Mouse (Mus musculus) stomach, embryonic 15.5 days (tissue): ENCODE data around the gene Lyst. TPM values are rescaled to one million over a fixed set of nuclear protein-coding genes. Genes with fewer than 3 reads are reported as not detected.

ENCODE experiments used
- ATAC-seq: fragments of 200-750 bp; cut with Nextera tagmentation; 2 replicates; pipeline ENCODE4 v1.8.0; 2017; ENCODE audit warnings: low read depth, moderate number of reproducible peaks, moderate TSS enrichment; ENCODE audit not compliant: insufficient read depth, low FRiP score
- H3K27ac ChIP-seq: fragments of 300-500 bp; sonication (generic); 2 replicates; pipeline ENCODE4 v1.5.1; 2015; ENCODE audit warnings: mild to moderate bottlenecking, inconsistent platforms
- H3K27me3 ChIP-seq: fragments of 300-500 bp; sonication (generic); replicated peaks from 2 replicates; pipeline ENCODE4 v1.6.1; 2015; ENCODE audit warnings: inconsistent platforms
- H3K36me3 ChIP-seq: fragments of 300-500 bp; sonication (generic); 2 replicates; pipeline ENCODE4 v1.6.1; 2015; ENCODE audit warnings: inconsistent platforms
- H3K4me1 ChIP-seq: fragments of 300-500 bp; sonication (generic); 2 replicates; pipeline ENCODE4 v1.6.1; 2015; ENCODE audit warnings: inconsistent platforms
- H3K4me2 ChIP-seq: fragments of 300-500 bp; sonication (generic); 2 replicates; pipeline ENCODE4 v1.6.1; 2015; ENCODE audit warnings: mild to moderate bottlenecking, inconsistent platforms
- H3K4me3 ChIP-seq: fragments of 300-500 bp; sonication (generic); replicated peaks from 2 replicates; pipeline ENCODE4 v1.5.1; 2015; ENCODE audit warnings: inconsistent platforms
- H3K9ac ChIP-seq: fragments of 300-500 bp; sonication (generic); 2 replicates; pipeline ENCODE4 v1.6.1; 2015; ENCODE audit warnings: inconsistent platforms
- H3K9me3 ChIP-seq: fragments of 300-500 bp; sonication (generic); 2 replicates; pipeline ENCODE4 v1.6.1; 2016; ENCODE audit warnings: inconsistent platforms
- WGBS: fragments of 180-500 bp; shearing (Covaris S2); methylation state at CpG from one replicate; pipeline ENCODE4 v1.1.7; 2015; 5-methylcytosine and 5-hydroxymethylcytosine counted together
- polyA plus RNA-seq: library from polyadenylated mRNA; unstranded; fragments of >200 nt; fragmentation: Nextera tagmentation; extraction: Ambion mirVana; gene quantifications from 2 replicates; pipeline ENCODE4 v1.2.1, GENCODE M21; 2015

The Lyst gene
- polyA plus RNA-seq, 1 experiment from 2014 or later = 6.6 TPM

DNA sequence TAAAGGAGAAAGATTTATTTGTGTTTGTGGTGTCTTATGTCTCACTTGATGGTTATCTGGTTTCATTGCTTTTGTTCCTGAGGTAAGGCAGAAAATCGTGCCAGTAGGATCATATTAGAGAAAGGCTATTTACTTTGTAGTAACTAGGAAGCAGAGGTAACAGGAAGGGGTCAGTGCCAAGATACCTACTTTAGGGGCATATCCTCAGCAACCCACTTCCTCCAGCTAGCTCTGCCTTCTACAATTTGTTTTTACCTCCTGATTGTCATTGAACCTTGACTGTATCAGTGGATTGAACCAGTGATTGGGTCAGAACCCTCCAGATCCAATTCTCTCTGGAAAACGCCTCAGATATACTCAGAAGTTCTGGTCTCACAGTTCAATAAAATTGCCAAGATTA lies 19.5 kb downstream of the Lyst start:
- Histone ChIP-seq H3K9me3 (no peaks in the 10 kb centered on the region), H3K4me1 (no peaks in the 10 kb centered on the region), H3K27ac (no peak overlapping the region), H3K36me3 (no peaks in the 10 kb centered on the region), H3K27me3 (no peaks in the 10 kb centered on the region), H3K4me3 (no peak overlapping the region), H3K4me2 (no peak overlapping the region), H3K9ac (no peak overlapping the region)
- WGBS = 59% methylated on average over 2 of the region's 2 CpGs
- ATAC-seq = no peak

- WGBS = 78% methylated on average over 1 of the region's 1 CpGs
- ATAC-seq = no peak
- Histone ChIP-seq H3K4me3 (no peak overlapping the region), H3K9ac (no peak overlapping the region), H3K36me3 (no peaks in the 10 kb centered on the region), H3K4me1 (no peaks in the 10 kb centered on the region), H3K4me2 (no peak overlapping the region), H3K9me3 (no peaks in the 10 kb centered on the region), H3K27me3 (no peaks in the 10 kb centered on the region), H3K27ac (no peak overlapping the region)
Measured at GRCm38 (mm10) chr13:13612882-13613281, 22.7 kb downstream of the Lyst start.

DNA sequence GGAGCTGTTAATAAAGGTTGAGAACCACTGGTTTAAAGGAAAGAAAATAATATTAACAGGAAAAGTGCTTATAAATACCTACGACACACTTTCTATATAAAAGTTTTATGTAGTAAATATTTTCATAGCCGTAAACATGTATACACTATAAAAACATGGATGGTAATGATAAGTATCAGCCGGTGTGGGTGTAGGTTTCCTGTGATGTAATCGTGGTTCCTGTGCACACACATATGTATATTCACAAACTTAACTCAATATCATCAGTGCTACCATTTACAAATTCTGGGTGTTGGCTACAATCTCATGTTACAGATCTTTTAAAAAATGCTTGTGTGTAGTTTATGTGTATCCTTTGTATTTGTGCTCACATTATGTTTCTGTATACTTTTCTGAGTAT lies 24.0 kb downstream of the Lyst start:
- WGBS = 94% methylated on average over 4 of the region's 4 CpGs
- Histone ChIP-seq H3K27me3 (no peaks in the 10 kb centered on the region), H3K4me1 (no peaks in the 10 kb centered on the region), H3K4me2 (no peak overlapping the region), H3K4me3 (no peak overlapping the region), H3K36me3 (no peaks in the 10 kb centered on the region), H3K27ac (no peak overlapping the region), H3K9me3 (no peaks in the 10 kb centered on the region), H3K9ac (no peak overlapping the region)
- no peak for ATAC-seq

GRCm38 (mm10) chr13:13621456-13621855 lies 31.3 kb downstream of the Lyst start:
- Histone ChIP-seq H3K27ac (no peak overlapping the region), H3K9me3 (no peaks in the 10 kb centered on the region), H3K4me1 (no peaks in the 10 kb centered on the region), H3K36me3 (no peaks in the 10 kb centered on the region), H3K9ac (no peak overlapping the region), H3K4me2 (no peak overlapping the region), H3K4me3 (no peak overlapping the region), H3K27me3 (no peaks in the 10 kb centered on the region)
- 81% methylated on average over 5 of the region's 5 CpGs for WGBS
- no peak for ATAC-seq

- no peak overlapping the region for H3K27ac ChIP-seq
- no peak for ATAC-seq
- H3K27me3 ChIP-seq = no peaks in the 10 kb centered on the region
- WGBS = 74% methylated on average over 3 of the region's 3 CpGs
- no peaks in the 10 kb centered on the region for H3K9me3 ChIP-seq
- H3K4me3 ChIP-seq = no peak overlapping the region
- no peak overlapping the region for H3K4me2 ChIP-seq
- no peaks in the 10 kb centered on the region for H3K36me3 ChIP-seq
- H3K9ac ChIP-seq = no peak overlapping the region
- H3K4me1 ChIP-seq = no peaks in the 10 kb centered on the region
Measured at GRCm38 (mm10) chr13:13622565-13622964, 32.4 kb downstream of the Lyst start.

GRCm38 (mm10) chr13:13633746-13634145 lies 43.5 kb downstream of the Lyst start:
- 82% methylated on average over 1 of the region's 1 CpGs for WGBS
- ATAC-seq = no peak

GRCm38 (mm10) chr13:13634706-13635105 lies 44.5 kb downstream of the Lyst start:
- no peak overlapping the region for H3K9ac ChIP-seq
- no peak overlapping the region for H3K27ac ChIP-seq
- H3K4me3 ChIP-seq = no peak overlapping the region
- no peaks in the 10 kb centered on the region for H3K9me3 ChIP-seq
- no peak overlapping the region for H3K4me2 ChIP-seq
- no peaks in the 10 kb centered on the region for H3K36me3 ChIP-seq
- no peaks in the 10 kb centered on the region for H3K27me3 ChIP-seq
- 73% methylated on average over 7 of the region's 7 CpGs for WGBS
- H3K4me1 ChIP-seq = no peaks in the 10 kb centered on the region
- ATAC-seq = no peak

More at GRCm38 (mm10) chr13:13633746-13634145, 43.5 kb downstream of the Lyst start:
- H3K9me3 ChIP-seq = no peaks in the 10 kb centered on the region
- H3K27ac ChIP-seq = no peak overlapping the region
- H3K4me2 ChIP-seq = no peak overlapping the region
- no peak overlapping the region for H3K4me3 ChIP-seq
- no peaks in the 10 kb centered on the region for H3K36me3 ChIP-seq
- H3K27me3 ChIP-seq = no peaks in the 10 kb centered on the region
- H3K4me1 ChIP-seq = no peaks in the 10 kb centered on the region
- no peak overlapping the region for H3K9ac ChIP-seq

- Histone ChIP-seq H3K4me3 (no peak overlapping the region), H3K4me2 (no peak overlapping the region), H3K9ac (no peak overlapping the region), H3K9me3 (no peaks in the 10 kb centered on the region), H3K27me3 (no peaks in the 10 kb centered on the region), H3K36me3 (no peaks in the 10 kb centered on the region), H3K27ac (no peak overlapping the region), H3K4me1 (no peaks in the 10 kb centered on the region)
- ATAC-seq = no peak
- 80% methylated on average over 12 of the region's 12 CpGs for WGBS
Measured at GRCm38 (mm10) chr13:13635224-13635623, 45.0 kb downstream of the Lyst start.

DNA sequence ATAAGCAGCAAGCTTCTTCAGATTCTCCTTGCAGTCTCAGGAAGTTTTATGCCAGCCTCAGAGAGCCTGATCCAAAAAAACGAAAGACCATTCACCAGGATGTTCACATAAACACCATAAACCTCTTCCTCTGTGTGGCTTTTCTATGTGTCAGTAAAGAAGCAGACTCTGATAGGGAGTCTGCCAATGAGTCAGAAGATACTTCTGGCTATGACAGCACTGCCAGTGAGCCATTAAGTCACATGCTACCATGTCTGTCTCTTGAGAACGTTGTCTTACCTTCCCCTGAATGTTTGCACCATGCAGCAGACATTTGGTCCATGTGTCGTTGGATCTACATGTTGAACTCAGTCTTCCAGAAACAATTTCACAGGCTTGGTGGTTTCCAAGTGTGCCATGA lies 47.4 kb downstream of the Lyst start:
- H3K4me2 ChIP-seq = no peak overlapping the region
- H3K4me1 ChIP-seq = no peaks in the 10 kb centered on the region
- H3K36me3 ChIP-seq = no peaks in the 10 kb centered on the region
- H3K27ac ChIP-seq = no peak overlapping the region
- no peaks in the 10 kb centered on the region for H3K9me3 ChIP-seq
- no peaks in the 10 kb centered on the region for H3K27me3 ChIP-seq
- H3K9ac ChIP-seq = no peak overlapping the region
- H3K4me3 ChIP-seq = no peak overlapping the region
- 75% methylated on average over 3 of the region's 3 CpGs for WGBS
- ATAC-seq = no peak

DNA sequence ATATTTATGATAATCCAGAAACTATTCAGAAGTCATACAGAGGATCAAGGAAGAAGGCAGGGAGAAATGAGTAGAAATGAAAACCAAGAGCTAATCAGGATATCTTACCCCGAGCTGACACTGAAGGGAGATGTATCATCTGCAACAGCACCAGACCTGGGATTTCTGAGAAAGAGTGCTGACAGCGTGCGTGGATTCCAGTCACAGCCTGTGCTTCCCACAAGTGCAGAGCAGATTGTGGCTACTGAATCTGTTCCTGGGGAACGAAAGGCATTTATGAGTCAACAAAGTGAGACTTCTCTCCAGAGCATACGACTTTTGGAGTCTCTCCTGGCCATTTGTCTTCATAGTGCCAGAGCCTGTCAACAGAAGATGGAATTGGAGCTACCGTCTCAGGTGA lies 47.8 kb downstream of the Lyst start:
- Histone ChIP-seq H3K4me3 (no peak overlapping the region), H3K27me3 (no peaks in the 10 kb centered on the region), H3K9ac (no peak overlapping the region), H3K27ac (no peak overlapping the region), H3K4me1 (no peaks in the 10 kb centered on the region), H3K36me3 (no peaks in the 10 kb centered on the region), H3K9me3 (no peaks in the 10 kb centered on the region), H3K4me2 (no peak overlapping the region)
- WGBS = 76% methylated on average over 6 of the region's 6 CpGs
- ATAC-seq = no peak

GRCm38 (mm10) chr13:13638725-13639124 lies 48.5 kb downstream of the Lyst start:
- no peaks in the 10 kb centered on the region for H3K36me3 ChIP-seq

GRCm38 (mm10) chr13:13647296-13647695 lies 57.1 kb downstream of the Lyst start:
- Histone ChIP-seq H3K4me3 (no peak overlapping the region), H3K27ac (no peak overlapping the region), H3K9ac (no peak overlapping the region), H3K9me3 (no peaks in the 10 kb centered on the region), H3K4me1 (no peaks in the 10 kb centered on the region), H3K36me3 (no peaks in the 10 kb centered on the region), H3K4me2 (no peak overlapping the region), H3K27me3 (no peaks in the 10 kb centered on the region)
- WGBS = 76% methylated on average over 3 of the region's 3 CpGs
- no peak for ATAC-seq

More at GRCm38 (mm10) chr13:13638725-13639124, 48.5 kb downstream of the Lyst start:
- ATAC-seq = no peak
- Histone ChIP-seq H3K9ac (no peak overlapping the region), H3K9me3 (no peaks in the 10 kb centered on the region), H3K4me2 (no peak overlapping the region), H3K4me1 (no peaks in the 10 kb centered on the region), H3K4me3 (no peak overlapping the region), H3K27me3 (no peaks in the 10 kb centered on the region), H3K27ac (no peak overlapping the region)
- WGBS = 78% methylated on average over 4 of the region's 4 CpGs

- 93% methylated on average over 3 of the region's 3 CpGs for WGBS
- ATAC-seq = no peak
- no peak overlapping the region for H3K4me2 ChIP-seq
- H3K36me3 ChIP-seq = no peaks in the 10 kb centered on the region
- H3K9me3 ChIP-seq = no peaks in the 10 kb centered on the region
- no peaks in the 10 kb centered on the region for H3K4me1 ChIP-seq
- no peak overlapping the region for H3K4me3 ChIP-seq
- no peak overlapping the region for H3K27ac ChIP-seq
- H3K27me3 ChIP-seq = no peaks in the 10 kb centered on the region
- H3K9ac ChIP-seq = no peak overlapping the region
Measured at GRCm38 (mm10) chr13:13655453-13655852, 65.3 kb downstream of the Lyst start.
